Mouse (Mus musculus): ENCODE results near the gene Nbas.

- no peak for TF ChIP-seq EP300 (IDR thresholded peaks at IDR 0.05; ENCODE audit: low read depth)
- TF ChIP-seq CTCF (IDR thresholded peaks at IDR 0.05; ENCODE audit: low read depth) = no peak
Observed at GRCm38 (mm10) chr12:13357229-13357628, 88.3 kb downstream of the Nbas start.

Data from liver, postnatal 0 days (tissue).